Mouse (Mus musculus) hindlimb bud, embryonic 11.5 days (tissue): ENCODE data around the gene Phf21a.
"Not testable (repeated sequence)": the region's sequence is repeated elsewhere in the genome, so short reads cannot be mapped to it uniquely, and the experiment has no call there.

Experiments used
- DNase-seq: peaks from one replicate; pipeline ENCODE4 v3.0.0-alpha.2; 2012; ENCODE audit warnings: low read depth, low spot score; ENCODE audit errors: extremely low spot score

Gene Phf21a

GRCm38 (mm10) chr2:92076086-92076692, 16.7 kb upstream of the Phf21a start:
- no peak for DNase-seq

GRCm38 (mm10) chr2:92082196-92082595, 10.7 kb upstream of the Phf21a start:
- DNase-seq, result no peak

GRCm38 (mm10) chr2:92085721-92086120, 7.2 kb upstream of the Phf21a start:
- no peak for DNase-seq

DNA sequence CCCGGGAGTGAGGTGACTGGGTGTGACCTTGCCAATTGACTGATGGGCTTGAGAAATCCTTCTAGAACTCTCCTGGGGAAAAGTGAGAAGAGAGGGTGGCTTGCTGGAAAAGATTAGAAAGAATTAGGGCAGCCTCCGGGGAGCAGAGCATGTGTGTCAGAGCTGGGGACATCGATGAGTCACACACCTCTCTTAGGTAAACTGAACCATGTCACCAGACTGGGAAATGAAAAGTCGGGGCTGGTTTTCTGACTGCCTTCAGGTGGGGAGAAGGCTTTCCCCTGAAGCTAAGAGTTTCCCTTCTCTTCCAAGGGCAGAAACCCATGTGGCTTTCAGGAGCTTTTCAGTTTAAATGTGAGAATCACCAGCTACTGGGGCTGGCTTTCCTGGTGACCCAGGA, 5.9 kb upstream of the Phf21a start:
- no peak for DNase-seq

DNA sequence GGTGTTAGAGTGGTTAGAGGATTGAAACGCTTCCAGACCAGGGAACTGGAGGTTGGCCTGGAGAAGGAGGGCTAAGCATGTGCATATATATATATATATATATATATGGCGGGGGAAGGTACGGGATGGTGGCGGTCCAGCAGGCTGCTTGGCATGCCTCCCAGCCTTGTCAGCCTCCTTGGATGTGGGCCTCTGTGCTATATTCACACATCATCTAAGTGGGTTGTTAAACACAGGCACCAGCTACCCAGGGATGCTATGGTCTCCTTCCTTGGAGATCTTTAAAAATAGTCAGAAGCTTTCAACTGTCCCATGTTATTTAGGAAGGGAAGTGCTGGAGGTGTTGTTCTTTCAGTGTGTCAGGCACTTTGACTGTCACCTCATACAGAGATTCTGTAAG, 3.1 kb upstream of the Phf21a start:
- no peak for DNase-seq

DNA sequence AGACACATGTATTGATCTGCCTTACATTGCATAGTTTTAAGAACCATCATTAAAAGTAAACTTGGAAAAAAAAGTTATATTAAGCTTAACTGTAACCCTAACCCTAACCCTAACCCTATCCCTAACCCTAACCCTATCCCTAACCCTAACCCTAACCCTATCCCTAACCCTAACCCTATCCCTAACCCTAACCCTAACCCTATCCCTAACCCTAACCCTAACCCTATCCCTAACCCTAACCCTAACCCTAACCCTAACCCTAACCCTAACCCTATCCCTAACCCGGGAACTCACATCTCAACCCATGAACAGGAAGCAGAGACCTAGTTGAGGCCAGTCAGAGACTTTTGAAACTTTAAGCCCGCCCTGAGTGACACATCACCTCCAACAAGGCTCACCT, 586 bp downstream of the Phf21a start:
- not testable (repeated sequence) for DNase-seq

DNA sequence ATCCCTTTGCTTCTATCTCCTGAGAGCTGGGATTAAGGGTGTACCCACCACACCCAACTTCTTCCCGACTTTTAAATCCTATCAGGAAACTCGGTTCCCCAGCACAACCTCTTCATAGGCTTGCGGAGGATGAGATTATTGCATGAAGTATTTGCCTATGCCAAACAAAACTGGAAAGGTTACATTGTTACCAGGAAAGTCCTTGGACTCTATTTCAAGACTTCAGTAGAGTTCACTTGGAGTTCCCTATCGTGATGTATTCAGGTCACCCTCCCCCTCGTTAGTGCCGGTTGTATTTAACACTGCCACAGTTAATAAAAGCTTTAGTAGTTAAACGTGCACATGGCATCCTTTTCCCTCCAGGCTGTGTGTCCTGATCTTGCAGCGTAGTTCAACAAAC, 1.2 kb downstream of the Phf21a start:
- DNase-seq, result no peak

- DNase-seq, result no peak
Measured at GRCm38 (mm10) chr2:92100768-92101167, 7.9 kb downstream of the Phf21a start.

DNA sequence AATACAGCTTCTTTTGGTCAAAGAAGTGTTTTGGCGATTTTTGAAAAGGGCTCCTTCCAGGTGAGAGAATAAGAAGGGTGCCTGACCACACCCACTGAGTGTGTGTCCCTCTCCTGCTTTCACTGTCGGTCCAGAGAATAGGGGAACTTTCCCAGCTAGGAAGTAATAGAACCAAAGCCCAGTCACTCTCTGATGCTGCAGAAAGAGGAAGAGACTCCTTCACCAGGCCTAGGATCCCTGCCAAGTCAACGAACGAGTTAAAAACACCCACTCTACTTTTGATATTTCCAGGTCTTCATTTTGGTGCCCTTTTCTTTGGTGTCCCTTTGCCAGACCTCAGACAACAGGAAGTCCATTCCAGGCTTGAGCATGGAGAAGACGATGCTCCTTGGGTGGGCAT, 31.6 kb downstream of the Phf21a start:
- no peak for DNase-seq

- no peak for DNase-seq
Measured at GRCm38 (mm10) chr2:92125330-92125729, 32.4 kb downstream of the Phf21a start.

GRCm38 (mm10) chr2:92130071-92130470, 37.2 kb downstream of the Phf21a start:
- DNase-seq, result no peak

GRCm38 (mm10) chr2:92138736-92139135, 45.8 kb downstream of the Phf21a start:
- no peak for DNase-seq

- no peak for DNase-seq
Measured at GRCm38 (mm10) chr2:92139365-92139764, 46.4 kb downstream of the Phf21a start.

- no peak for DNase-seq
Measured at GRCm38 (mm10) chr2:92140383-92140782, 47.5 kb downstream of the Phf21a start.

DNA sequence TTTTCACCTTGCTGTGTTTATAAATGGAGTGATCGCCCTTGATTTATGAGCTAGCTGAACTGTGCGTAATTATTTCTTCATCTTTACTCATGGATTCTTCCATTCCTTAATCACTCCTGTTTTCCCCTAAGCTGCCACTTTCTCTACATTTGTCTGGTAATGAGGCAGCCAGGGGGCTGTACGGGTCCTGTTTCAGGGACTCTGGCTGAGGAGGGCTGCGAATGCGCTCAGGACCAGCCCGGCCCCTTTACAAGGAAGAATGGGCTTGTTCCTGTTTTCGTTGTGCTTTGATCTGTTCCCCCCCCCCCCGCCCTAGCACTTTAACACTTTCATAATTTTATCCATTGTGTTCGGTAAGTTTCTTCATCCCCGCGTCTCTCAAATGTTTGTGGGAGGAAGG, 48.2 kb downstream of the Phf21a start:
- DNase-seq, result peak; percentile 53

- DNase-seq, result no peak
Measured at GRCm38 (mm10) chr2:92143932-92144331, 51.0 kb downstream of the Phf21a start.

- not testable (repeated sequence) for DNase-seq
Measured at GRCm38 (mm10) chr2:92147925-92148750, 55.2 kb downstream of the Phf21a start.

GRCm38 (mm10) chr2:92164291-92164690, 71.4 kb downstream of the Phf21a start:
- DNase-seq, result no peak

- DNase-seq, result no peak
Measured at GRCm38 (mm10) chr2:92166950-92167349, 74.0 kb downstream of the Phf21a start.

DNA sequence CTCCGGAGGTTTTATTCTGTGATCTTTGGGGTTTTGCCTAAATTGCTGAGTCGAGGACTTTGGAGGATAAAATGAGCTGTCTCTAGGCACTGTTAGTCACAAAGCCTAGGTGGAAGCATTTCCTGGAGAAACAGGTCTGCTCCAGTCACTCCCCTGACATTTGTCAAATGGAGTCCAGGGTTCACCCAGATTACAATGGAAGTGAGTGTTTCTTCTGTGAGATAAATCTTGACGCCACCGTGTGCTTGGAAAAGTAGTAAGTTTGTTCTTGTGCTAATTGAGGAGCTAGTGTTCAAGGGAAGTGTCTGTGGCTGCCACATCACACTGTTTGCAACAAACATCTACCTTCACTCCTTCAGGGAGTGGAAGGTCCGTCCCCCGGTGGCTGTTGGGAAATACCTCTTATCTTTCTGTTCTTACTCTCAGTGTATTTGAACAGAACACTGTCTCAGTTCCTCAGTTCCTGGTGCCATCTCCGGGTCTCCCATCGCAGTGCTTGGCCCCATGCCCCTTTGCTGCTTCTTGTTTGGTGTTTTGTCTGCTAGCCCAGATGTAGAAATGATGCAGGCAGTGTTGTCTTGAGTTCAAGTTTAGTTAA, 78.2 kb downstream of the Phf21a start:
- no peak for DNase-seq

GRCm38 (mm10) chr2:92172300-92172699, 79.4 kb downstream of the Phf21a start:
- DNase-seq, result no peak

DNA sequence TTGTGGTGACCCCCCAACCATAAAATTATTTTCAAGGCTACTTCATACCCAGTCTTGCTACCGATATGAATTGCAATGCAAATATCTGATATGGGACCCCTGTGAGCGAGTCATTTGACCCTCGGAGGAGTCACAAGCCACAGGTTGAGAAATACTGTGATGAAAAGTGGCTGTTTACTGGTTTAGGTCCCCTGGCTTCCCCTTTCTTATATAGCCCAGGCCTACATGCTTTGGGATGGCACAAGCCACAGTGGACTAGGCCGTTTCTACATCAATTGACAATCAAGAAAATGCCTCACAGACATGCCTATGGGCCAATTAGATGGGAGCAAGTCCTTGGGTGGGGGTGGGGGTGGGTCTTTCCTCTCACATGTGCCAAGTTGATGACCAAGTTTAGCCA, 80.3 kb downstream of the Phf21a start:
- no peak for DNase-seq
